Mouse (Mus musculus): ENCODE results near the gene 4931422A03Rik. TPM values are rescaled to one million over a fixed set of nuclear protein-coding genes. Genes with fewer than 3 reads are reported as not detected.

Gene 4931422A03Rik
- total RNA-seq (2023): not detected

GRCm38 (mm10) chr2:104028139-104028723 is at the start of gene 4931422A03Rik:
TSS of gene 4931422A03Rik (minus strand) at chr2:104028361.

GRCm38 (mm10) chr2:104069704-104070185 is 41.6 kb upstream of the 4931422A03Rik start, which contains the start of gene Cd59b:
TSS of gene Cd59b (plus strand) at chr2:104069849.

DNA sequence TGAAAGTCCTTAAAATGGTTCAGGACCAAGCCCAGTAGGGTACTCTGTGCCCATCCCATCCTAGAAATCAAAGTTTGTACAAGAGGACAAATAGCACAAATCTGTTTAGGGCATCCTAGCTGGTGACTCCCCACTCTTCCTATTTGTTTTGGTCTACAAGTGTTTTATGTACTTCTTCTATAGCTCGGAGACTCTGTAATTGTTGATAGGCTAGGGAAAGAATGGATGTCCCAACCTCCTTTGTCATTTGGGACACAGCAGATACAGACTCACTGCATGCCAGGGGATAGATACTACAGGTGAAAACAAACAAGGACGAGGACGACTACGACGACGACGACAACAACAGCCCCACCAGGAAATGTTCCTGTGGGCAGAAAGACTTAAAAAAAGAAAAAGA is 40.3 kb upstream of the 4931422A03Rik start, which contains the start of gene Gm10799:
TSS of gene Gm10799 (minus strand) at position 101 of the 400 bp plus-strand sequence.

DNA sequence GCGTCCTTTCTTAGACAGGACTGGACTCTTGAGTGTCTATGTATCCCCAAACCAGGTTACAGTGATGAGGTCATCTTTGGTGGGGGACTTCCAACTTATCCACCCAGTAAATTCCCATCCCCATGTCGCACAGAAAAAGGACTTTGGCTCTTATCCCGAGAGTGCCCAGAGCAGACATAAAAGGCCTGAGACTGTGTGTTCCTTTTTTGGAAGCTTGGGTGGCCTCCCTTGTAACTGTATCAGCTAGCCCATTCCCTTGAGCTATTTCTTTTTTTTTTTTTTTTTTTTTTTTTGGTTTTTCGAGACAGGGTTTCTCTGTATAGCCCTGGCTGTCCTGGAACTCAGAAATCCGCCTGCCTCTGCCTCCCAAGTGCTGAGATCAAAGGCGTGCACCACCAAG is 37.4 kb upstream of the 4931422A03Rik start, which contains the start of gene Gm10912:
TSS of gene Gm10912 (plus strand) at position 301 of the 400 bp plus-strand sequence.

GRCm38 (mm10) chr2:104027458-104028138 is 563 bp downstream of the 4931422A03Rik start, which contains the start of gene Fbxo3:
TSS of gene Fbxo3 (plus strand) at chr2:104027721.

GRCm38 (mm10) chr2:103957649-103958546 is 70.3 kb downstream of the 4931422A03Rik start, which contains the start of gene Lmo2:
TSS of gene Lmo2 (plus strand) at chr2:103957986.

Other genes with a start within 250 kb of the 4931422A03Rik start
- gene Caprin1, start 230.7 kb downstream of the 4931422A03Rik start, total RNA-seq (2023): 261 TPM
- 12.5 TPM for gene Lmo2, start 70.4 kb downstream of the 4931422A03Rik start, total RNA-seq (2023)
- gene Fbxo3, start 640 bp downstream of the 4931422A03Rik start, total RNA-seq (2023): 25.6 TPM
- gene Gm10912, start 37.5 kb upstream of the 4931422A03Rik start, total RNA-seq (2023): 0.92 TPM
- gene Gm10799, start 40.2 kb upstream of the 4931422A03Rik start, total RNA-seq (2023): not detected
- gene Cd59b, start 41.5 kb upstream of the 4931422A03Rik start, total RNA-seq (2023): not detected
- not detected for gene Cd59a, start 67.4 kb upstream of the 4931422A03Rik start, total RNA-seq (2023)
- gene A930018P22Rik, start 94.4 kb upstream of the 4931422A03Rik start, total RNA-seq (2023): not detected